Mouse (Mus musculus) G1E (cell line): ENCODE data around the gene Tbc1d8. TPM values are rescaled to one million over a fixed set of nuclear protein-coding genes. Genes with fewer than 3 reads are reported as not detected.

ENCODE experiments used
- ATAC-seq: 2 replicates; pipeline ENCODE4 v1.8.0; 2016; ENCODE audit warnings: mild to moderate bottlenecking; ENCODE audit not compliant: insufficient number of reproducible peaks, poor library complexity, low FRiP score, severe bottlenecking; ENCODE audit errors: extremely low read depth
- DNase-seq: peaks from one replicate; pipeline ENCODE4 v3.0.0; 2012; ENCODE audit warnings: low spot score
- H3K27me3 ChIP-seq: 2 replicates; pipeline ENCODE4 v1.6.1; 2012; ENCODE audit warnings: mild to moderate bottlenecking, low read length, inconsistent platforms; ENCODE audit not compliant: insufficient read depth
- H3K36me3 ChIP-seq: replicated peaks from 2 replicates; pipeline ENCODE3; 2012; ENCODE audit warnings: mild to moderate bottlenecking, inconsistent platforms
- H3K4me1 ChIP-seq: 2 replicates; pipeline ENCODE4 v1.6.1; 2012; ENCODE audit warnings: low read depth, low read length, inconsistent platforms, mixed read lengths; ENCODE audit not compliant: insufficient read depth
- H3K4me3 ChIP-seq: 2 replicates; pipeline ENCODE4 v1.5.1; 2012; ENCODE audit warnings: low read depth, mild to moderate bottlenecking, inconsistent platforms, low read length, moderate library complexity, mixed read lengths
- H3K9me3 ChIP-seq: replicated peaks from 2 replicates; pipeline ENCODE4 v1.6.1; 2012; ENCODE audit warnings: inconsistent platforms
- CTCF ChIP-seq: IDR thresholded peaks from 2 replicates; pipeline ENCODE4 v1.5.1; 2012; ENCODE audit warnings: low read depth, low read length, inconsistent platforms, mixed read lengths
- GATA1 ChIP-seq: IDR thresholded peaks from 2 replicates; pipeline ENCODE4 v1.6.1; 2012; ENCODE audit warnings: borderline replicate concordance, low read length, inconsistent platforms, mixed read lengths
- GATA2 ChIP-seq: IDR thresholded peaks from 2 replicates; pipeline ENCODE4 v1.6.1; 2012; ENCODE audit warnings: low read depth, low read length, inconsistent platforms, borderline replicate concordance
- POLR2AphosphoS5 ChIP-seq: IDR thresholded peaks from 2 replicates; pipeline ENCODE4 v1.6.1; 2012; ENCODE audit warnings: low read depth, low read length, inconsistent platforms; ENCODE audit not compliant: insufficient replicate concordance
- TAL1 ChIP-seq: conservative IDR thresholded peaks from 2 replicates; pipeline ENCODE4 v1.6.1; 2012; ENCODE audit warnings: low read depth, low read length, inconsistent platforms, mixed read lengths
- polyA plus RNA-seq: library from polyadenylated mRNA; stranded (reverse); fragments of >175 nt; gene quantifications from 2 replicates; pipeline ENCODE4 v1.2.3, GENCODE M21; 2012
- total RNA-seq, 2 experiments: library from RNA; stranded (forward) in 1 of 2; stranded (reverse) in 1 of 2; fragments of 200-1000 nt in 1 of 2; fragments of >200 nt in 1 of 2; fragmentation: Nextera tagmentation in 1 of 2; gene quantifications; 2 replicates each; pipeline ENCODE4 v1.2.3; 2014 to 2017

Gene Tbc1d8
- total and polyA plus RNA-seq, 3 experiments, result 3.5 to 6.9 (median 3.9) TPM

DNA sequence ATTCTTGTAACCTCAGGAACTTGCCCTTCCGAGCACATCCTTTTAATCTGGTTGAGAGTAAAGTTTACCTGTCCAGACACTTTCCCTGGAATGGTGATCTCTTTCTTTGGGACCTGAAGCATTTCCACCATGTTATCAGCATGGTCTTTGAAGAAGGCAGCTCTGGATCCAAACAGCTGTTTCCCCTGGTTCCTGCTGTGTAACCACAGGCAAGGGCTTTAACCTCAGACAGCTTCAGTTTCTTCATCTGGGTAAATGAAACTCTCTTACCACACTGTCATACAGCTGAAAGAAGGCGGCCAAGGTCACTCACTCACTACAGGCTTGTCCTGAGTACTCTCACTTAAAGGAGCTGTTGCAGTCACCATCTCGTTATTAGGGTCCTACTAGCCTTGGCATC is 8.8 kb upstream of the Tbc1d8 start:
- Histone ChIP-seq H3K36me3 (no peaks in the 10 kb centered on the region), H3K27me3 (peaks cover 4% of the 10 kb centered on the region), H3K4me1 (peaks cover 16% of the 10 kb centered on the region), H3K4me3 (no peak overlapping the region), H3K9me3 (no peaks in the 10 kb centered on the region)
- no peak for TF ChIP-seq GATA1
- TF ChIP-seq GATA2, result no peak
- TF ChIP-seq TAL1, result no peak
- no peak for TF ChIP-seq POLR2AphosphoS5
- TF ChIP-seq CTCF, result no peak
- ATAC-seq (no peak), DNase-seq (no peak)

DNA sequence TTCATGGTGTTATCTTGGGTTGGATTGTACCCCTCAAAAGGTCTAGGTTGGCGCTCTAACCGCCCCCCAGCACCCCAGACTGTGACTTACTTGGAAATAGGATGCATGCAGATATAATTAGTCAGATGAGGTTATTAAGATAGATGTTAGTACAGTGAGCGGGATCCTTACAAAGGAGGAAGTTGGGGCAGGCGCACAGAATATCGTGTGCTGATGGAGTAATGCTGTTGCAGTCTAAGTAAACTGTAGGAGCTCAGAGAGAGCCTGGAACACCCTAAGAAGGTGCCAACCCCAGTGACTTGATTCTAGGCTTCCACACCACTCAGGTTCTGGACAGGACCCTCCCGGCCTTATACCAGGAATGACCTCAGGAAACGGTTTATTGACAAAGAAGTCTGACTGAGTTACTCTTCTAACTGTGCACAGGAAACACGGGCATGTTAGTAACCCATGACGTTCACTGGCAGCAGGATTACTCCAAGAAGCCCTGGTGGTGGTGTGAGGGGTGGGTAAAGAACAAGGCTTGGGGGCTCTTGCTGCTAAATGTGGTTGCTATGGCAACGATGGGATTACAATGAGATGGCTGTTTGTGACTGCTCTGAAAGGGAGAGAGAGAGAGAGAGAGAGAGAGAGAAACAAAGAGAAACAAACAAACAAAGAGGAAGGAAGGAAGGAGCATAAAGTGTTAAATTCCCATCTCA is 3.7 kb upstream of the Tbc1d8 start:
- no peak for TF ChIP-seq TAL1
- TF ChIP-seq GATA1, result no peak
- DNase-seq (peak; percentile 46), ATAC-seq (no peak)
- Histone ChIP-seq H3K27me3 (no peaks in the 10 kb centered on the region; the same call in 1 of the 2 replicates), H3K9me3 (no peaks in the 10 kb centered on the region), H3K4me1 (peaks cover 53% of the 10 kb centered on the region), H3K36me3 (no peaks in the 10 kb centered on the region), H3K4me3 (peak overlapping the region; percentile 36; the same call in 1 of the 2 replicates)

DNA sequence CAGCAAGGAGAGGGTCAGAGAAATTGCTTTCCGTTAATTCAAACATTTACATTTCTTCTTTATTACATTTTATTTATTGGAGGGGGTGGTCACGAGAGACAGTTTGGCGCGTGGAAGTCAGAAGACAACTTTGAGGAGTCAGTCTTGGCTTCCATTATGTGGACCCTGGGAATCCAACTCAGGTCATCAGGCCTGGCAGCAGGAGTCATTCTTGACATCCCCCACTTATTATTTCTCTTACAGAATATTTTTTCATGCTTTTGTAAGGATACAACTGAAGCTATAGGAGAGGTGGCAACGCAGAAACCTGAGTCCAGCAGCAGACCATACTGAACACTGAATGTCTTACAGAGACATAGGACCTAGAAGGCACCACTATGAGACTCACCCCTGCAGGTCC is 699 bp upstream of the Tbc1d8 start:
- ATAC-seq (no peak), DNase-seq (no peak)
- TF ChIP-seq GATA1, result no peak
- TF ChIP-seq TAL1, result no peak
- no peak for TF ChIP-seq CTCF
- Histone ChIP-seq H3K36me3 (peaks cover 20% of the 10 kb centered on the region), H3K9me3 (peaks cover 3% of the 10 kb centered on the region), H3K4me3 (no peak overlapping the region), H3K4me1 (peaks cover 64% of the 10 kb centered on the region), H3K27me3 (no peaks in the 10 kb centered on the region)

DNA sequence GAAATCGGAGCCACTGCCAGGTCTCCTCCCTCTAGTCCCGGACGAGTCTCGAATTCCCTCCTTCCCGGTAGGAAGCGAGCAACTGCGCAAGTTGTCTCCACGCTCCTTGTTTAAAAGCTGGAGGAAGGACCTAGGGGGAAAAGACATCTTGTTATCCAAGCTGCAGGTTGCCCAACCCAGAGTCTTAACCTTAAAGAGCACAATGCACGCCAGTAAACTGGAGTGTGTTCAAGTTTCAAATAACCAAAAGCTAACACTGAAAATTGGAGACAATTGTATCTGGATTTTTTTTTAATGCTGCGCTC is 293 bp upstream of the Tbc1d8 start:
- no peak for ATAC-seq
- DNase-seq, result no peak
- peak overlapping the region; percentile 82 for H3K4me3 ChIP-seq
- peaks cover 3% of the 10 kb centered on the region for H3K9me3 ChIP-seq
- TF ChIP-seq TAL1, result no peak
- TF ChIP-seq POLR2AphosphoS5, result no peak
- no peak for TF ChIP-seq CTCF
- TF ChIP-seq GATA2, result no peak
- TF ChIP-seq GATA1, result no peak
- H3K36me3 ChIP-seq, result peaks cover 22% of the 10 kb centered on the region
- H3K4me1 ChIP-seq, result peaks cover 64% of the 10 kb centered on the region
- no peaks in the 10 kb centered on the region for H3K27me3 ChIP-seq

DNA sequence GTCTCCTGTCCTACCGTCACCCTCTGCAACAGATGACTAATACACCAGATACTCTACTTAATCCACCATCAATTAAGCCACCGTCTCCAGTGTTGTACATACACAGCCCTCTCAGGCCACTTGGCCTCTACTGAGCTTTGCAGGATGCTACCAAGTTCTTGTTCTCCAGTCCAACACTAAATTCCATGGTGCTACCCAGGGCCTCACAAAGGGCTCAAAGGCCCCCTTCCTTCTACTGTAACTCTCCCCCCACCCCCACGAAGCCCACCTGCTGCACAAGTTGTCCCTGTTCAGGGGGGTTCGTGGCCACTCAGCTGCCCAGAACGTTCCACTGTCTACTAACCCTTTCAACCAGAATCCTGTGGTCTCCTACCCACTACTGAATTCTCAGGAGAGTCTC is 1.5 kb downstream of the Tbc1d8 start:
- Histone ChIP-seq H3K4me1 (peaks cover 63% of the 10 kb centered on the region), H3K9me3 (peaks cover 3% of the 10 kb centered on the region), H3K36me3 (peaks cover 30% of the 10 kb centered on the region), H3K4me3 (peak overlapping the region; percentile 82; the same call in 1 of the 2 replicates), H3K27me3 (no peaks in the 10 kb centered on the region)
- ATAC-seq (no peak), DNase-seq (no peak)
- TF ChIP-seq TAL1 (no peak), POLR2AphosphoS5 (no peak), GATA2 (no peak), GATA1 (no peak), CTCF (no peak)

DNA sequence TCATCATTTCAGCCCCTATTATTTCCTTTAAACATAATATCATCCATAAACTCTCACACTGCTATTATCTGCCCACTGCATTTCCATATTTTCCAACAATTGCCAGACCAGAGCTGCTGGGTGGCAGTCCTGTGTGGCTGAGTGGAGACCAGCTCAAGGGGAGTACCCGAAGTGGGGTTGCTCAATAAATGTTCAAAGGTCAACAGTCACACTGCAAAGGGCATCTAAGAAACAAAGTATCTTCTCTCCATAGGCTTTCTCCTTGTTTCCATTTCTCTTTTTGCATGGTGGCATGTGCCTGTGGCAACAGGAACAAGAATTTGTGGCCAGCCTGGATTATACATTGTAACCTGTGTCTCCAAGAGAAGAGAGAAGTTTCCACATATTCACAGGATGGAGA is 2.2 kb downstream of the Tbc1d8 start:
- H3K4me1 ChIP-seq, result peaks cover 63% of the 10 kb centered on the region
- peaks cover 32% of the 10 kb centered on the region for H3K36me3 ChIP-seq
- H3K9me3 ChIP-seq, result peaks cover 3% of the 10 kb centered on the region
- DNase-seq, result no peak
- TF ChIP-seq GATA2 (no peak), TAL1 (no peak), POLR2AphosphoS5 (no peak), GATA1 (no peak), CTCF (no peak)
- ATAC-seq, result no peak
- no peaks in the 10 kb centered on the region for H3K27me3 ChIP-seq
- H3K4me3 ChIP-seq, result no peak overlapping the region; the same call in 1 of the 2 replicates

DNA sequence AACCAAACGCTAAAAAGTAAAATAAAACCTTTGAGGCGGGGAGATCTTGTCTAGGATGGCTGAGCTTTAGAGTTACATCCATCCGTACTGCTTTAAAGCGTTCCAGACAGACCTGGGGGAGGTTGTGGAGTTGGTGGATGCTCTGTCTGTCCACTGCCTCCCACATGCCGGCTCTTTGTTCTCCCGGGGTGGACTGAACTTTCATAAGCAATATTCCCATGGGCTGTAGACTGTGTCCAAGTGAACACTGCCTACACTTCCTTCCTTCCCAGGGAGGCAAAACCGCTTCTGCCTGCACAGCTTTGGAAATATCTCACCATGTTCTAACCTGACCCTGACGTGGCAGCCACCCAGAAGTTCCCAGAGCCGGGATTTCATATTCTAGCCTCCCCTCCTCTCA is 4.0 kb downstream of the Tbc1d8 start:
- DNase-seq (no peak), ATAC-seq (no peak)
- H3K4me3 ChIP-seq, result no peak overlapping the region
- TF ChIP-seq TAL1, result no peak
- peaks cover 7% of the 10 kb centered on the region for H3K9me3 ChIP-seq
- H3K36me3 ChIP-seq, result peaks cover 40% of the 10 kb centered on the region
- H3K27me3 ChIP-seq, result no peaks in the 10 kb centered on the region
- H3K4me1 ChIP-seq, result peaks cover 65% of the 10 kb centered on the region
